Mouse (Mus musculus) heart, embryonic 11.5 days (tissue): Measurements from ENCODE around the gene Tbc1d10c. TPM values are rescaled to one million over a fixed set of nuclear protein-coding genes. Genes with fewer than 3 reads are reported as not detected.
A peak's percentile ranks its signal among the peaks of the same experiment; 100 is the strongest.

ENCODE experiments used
- ATAC-seq: fragments of 200-750 bp; cut with Nextera tagmentation; replicated peaks from 2 replicates; pipeline ENCODE4 v1.8.0; 2017; ENCODE audit warnings: moderate library complexity; ENCODE audit not compliant: insufficient number of reproducible peaks, low FRiP score, low TSS enrichment
- H3K27ac ChIP-seq: fragments of 300-500 bp; sonication (generic); 2 replicates; pipeline ENCODE4 v1.5.1; 2014; ENCODE audit warnings: mild to moderate bottlenecking, low read depth, low read length
- H3K27me3 ChIP-seq: fragments of 300-500 bp; sonication (generic); 2 replicates; pipeline ENCODE4 v1.6.1; 2014; ENCODE audit warnings: mild to moderate bottlenecking, low read length, mixed read lengths; ENCODE audit not compliant: control insufficient read depth, insufficient read depth
- H3K36me3 ChIP-seq: fragments of 300-500 bp; sonication (generic); 2 replicates; pipeline ENCODE4 v1.6.1; 2014; ENCODE audit warnings: mild to moderate bottlenecking, low read length, moderate library complexity, mixed read lengths; ENCODE audit not compliant: control insufficient read depth, insufficient read depth
- H3K4me1 ChIP-seq: fragments of 300-500 bp; sonication (generic); 2 replicates; pipeline ENCODE4 v1.6.1; 2014; ENCODE audit warnings: low read length; ENCODE audit not compliant: control insufficient read depth, insufficient read depth
- H3K4me2 ChIP-seq: fragments of 300-500 bp; sonication (generic); 2 replicates; pipeline ENCODE4 v1.6.1; 2014; ENCODE audit warnings: mild to moderate bottlenecking, moderate library complexity
- H3K4me3 ChIP-seq: fragments of 300-500 bp; sonication (generic); 2 replicates; pipeline ENCODE4 v1.5.1; 2014; ENCODE audit warnings: low read depth, low read length
- H3K9ac ChIP-seq: fragments of 300-500 bp; sonication (generic); 2 replicates; pipeline ENCODE4 v1.6.1; 2014; ENCODE audit warnings: mild to moderate bottlenecking, low read depth, low read length, moderate library complexity
- H3K9me3 ChIP-seq: fragments of 300-500 bp; sonication (generic); replicated peaks from 2 replicates; pipeline ENCODE4 v1.6.1; 2016; ENCODE audit warnings: low read length; ENCODE audit not compliant: control insufficient read depth
- WGBS: fragments of 180-500 bp; shearing (Covaris S2); extraction: QIAGEN DNeasy Blood & Tissue Kit; methylation state at CpG from one replicate; pipeline ENCODE4 v1.1.7; 2014; ENCODE audit not compliant: insufficient replicate concordance; 5-methylcytosine and 5-hydroxymethylcytosine counted together
- polyA plus RNA-seq: library from polyadenylated mRNA; unstranded; fragments of >200 nt; fragmentation: Nextera tagmentation; extraction: Ambion mirVana; gene quantifications from 2 replicates; pipeline ENCODE4 v1.2.1, GENCODE M21; 2014

Gene Tbc1d10c
- polyA plus RNA-seq, 1 experiment from 2014 or later, result 1.0 TPM

GRCm38 (mm10) chr19:4153232-4153654 is 37.8 kb downstream of the Tbc1d10c start, which contains the start of gene Ptprcap:
Gene Ptprcap, plus strand, starts transcription at chr19:4153604.
- Histone ChIP-seq H3K27ac (no peak within 1 kb of the TSS), H3K4me2 (no peak within 1 kb of the TSS), H3K27me3 (no peaks in the 10 kb centered on the region), H3K9ac (peak within 1 kb of the TSS; percentile 34; the same call in 1 of the 2 replicates), H3K9me3 (no peaks in the 10 kb centered on the region), H3K4me1 (peaks cover 7% of the 10 kb centered on the region), H3K4me3 (no peak within 1 kb of the TSS), H3K36me3 (peaks cover 22% of the 10 kb centered on the region)
- ATAC-seq, result no peak
- WGBS, result 57% methylated on average over 11 of the region's 11 CpGs

- no peaks in the 10 kb centered on the region for H3K27me3 ChIP-seq
- H3K36me3 ChIP-seq, result peaks cover 22% of the 10 kb centered on the region
- no peak for ATAC-seq
- H3K9ac ChIP-seq, result peak overlapping the region; percentile 34; the same call in 1 of the 2 replicates
- H3K4me1 ChIP-seq, result peaks cover 7% of the 10 kb centered on the region
- no peaks in the 10 kb centered on the region for H3K9me3 ChIP-seq
- no peak overlapping the region for H3K4me2 ChIP-seq
- 85% methylated on average over 8 of the region's 8 CpGs for WGBS
- no peak overlapping the region for H3K27ac ChIP-seq
- no peak overlapping the region for H3K4me3 ChIP-seq
Observed at GRCm38 (mm10) chr19:4152445-4153231, 38.4 kb downstream of the Tbc1d10c start.

GRCm38 (mm10) chr19:4151898-4152297 is 39.2 kb downstream of the Tbc1d10c start:
- peaks cover 7% of the 10 kb centered on the region for H3K4me1 ChIP-seq
- peaks cover 17% of the 10 kb centered on the region; the same call in 1 of the 2 replicates for H3K36me3 ChIP-seq

GRCm38 (mm10) chr19:4151488-4151860 is 39.6 kb downstream of the Tbc1d10c start:
- WGBS, result 70% methylated on average over 5 of the region's 5 CpGs
- no peak overlapping the region for H3K27ac ChIP-seq
- no peak overlapping the region for H3K9ac ChIP-seq
- no peaks in the 10 kb centered on the region for H3K27me3 ChIP-seq
- no peaks in the 10 kb centered on the region for H3K9me3 ChIP-seq
- H3K4me1 ChIP-seq, result peaks cover 7% of the 10 kb centered on the region
- no peak for ATAC-seq
- H3K36me3 ChIP-seq, result peaks cover 17% of the 10 kb centered on the region; the same call in 1 of the 2 replicates
- no peak overlapping the region for H3K4me2 ChIP-seq
- H3K4me3 ChIP-seq, result no peak overlapping the region

More at GRCm38 (mm10) chr19:4151898-4152297, 39.2 kb downstream of the Tbc1d10c start:
- H3K4me2 ChIP-seq, result no peak overlapping the region
- WGBS, result 85% methylated on average over 5 of the region's 5 CpGs
- no peak overlapping the region for H3K27ac ChIP-seq
- H3K4me3 ChIP-seq, result no peak overlapping the region
- no peak overlapping the region for H3K9ac ChIP-seq
- no peaks in the 10 kb centered on the region for H3K27me3 ChIP-seq
- H3K9me3 ChIP-seq, result no peaks in the 10 kb centered on the region
- no peak for ATAC-seq

GRCm38 (mm10) chr19:4150567-4151487 is 40.3 kb downstream of the Tbc1d10c start:
- H3K27ac ChIP-seq, result no peak overlapping the region
- no peak overlapping the region for H3K4me2 ChIP-seq
- ATAC-seq, result no peak
- peaks cover 16% of the 10 kb centered on the region; the same call in 1 of the 2 replicates for H3K36me3 ChIP-seq
- H3K9me3 ChIP-seq, result no peaks in the 10 kb centered on the region; the same call in 1 of the 2 replicates
- peaks cover 7% of the 10 kb centered on the region for H3K4me1 ChIP-seq
- WGBS, result 89% methylated on average over 22 of the region's 22 CpGs
- H3K9ac ChIP-seq, result no peak overlapping the region
- H3K4me3 ChIP-seq, result no peak overlapping the region
- H3K27me3 ChIP-seq, result no peaks in the 10 kb centered on the region

GRCm38 (mm10) chr19:4149764-4150461 is 41.2 kb downstream of the Tbc1d10c start:
- H3K4me2 ChIP-seq, result no peak overlapping the region
- ATAC-seq, result no peak
- H3K4me3 ChIP-seq, result no peak overlapping the region; the same call in 1 of the 2 replicates
- H3K9ac ChIP-seq, result no peak overlapping the region
- 91% methylated on average over 17 of the region's 17 CpGs for WGBS
- H3K36me3 ChIP-seq, result peaks cover 15% of the 10 kb centered on the region; the same call in 1 of the 2 replicates
- H3K27me3 ChIP-seq, result no peaks in the 10 kb centered on the region
- H3K4me1 ChIP-seq, result peaks cover 7% of the 10 kb centered on the region
- no peak overlapping the region for H3K27ac ChIP-seq
- H3K9me3 ChIP-seq, result no peaks in the 10 kb centered on the region; the same call in 1 of the 2 replicates

GRCm38 (mm10) chr19:4149283-4149682 is 41.8 kb downstream of the Tbc1d10c start:
- peak overlapping the region; percentile 94 for H3K9ac ChIP-seq
- peaks cover 7% of the 10 kb centered on the region for H3K4me1 ChIP-seq
- peak overlapping the region; percentile 97 for H3K4me3 ChIP-seq
- no peak overlapping the region for H3K27ac ChIP-seq
- WGBS, result 82% methylated on average over 11 of the region's 11 CpGs
- H3K27me3 ChIP-seq, result no peaks in the 10 kb centered on the region
- peaks cover 15% of the 10 kb centered on the region; the same call in 1 of the 2 replicates for H3K36me3 ChIP-seq
- H3K9me3 ChIP-seq, result no peaks in the 10 kb centered on the region; the same call in 1 of the 2 replicates
- ATAC-seq, result no peak
- peak overlapping the region; percentile 91 for H3K4me2 ChIP-seq

GRCm38 (mm10) chr19:4148819-4149218 is 42.3 kb downstream of the Tbc1d10c start:
- WGBS, result 3% methylated on average over 8 of the region's 8 CpGs
- Histone ChIP-seq H3K36me3 (peaks cover 15% of the 10 kb centered on the region; the same call in 1 of the 2 replicates), H3K27me3 (no peaks in the 10 kb centered on the region), H3K27ac (peak overlapping the region; percentile 70), H3K4me3 (peak overlapping the region; percentile 97), H3K9ac (peak overlapping the region; percentile 94), H3K4me2 (peak overlapping the region; percentile 91), H3K9me3 (no peaks in the 10 kb centered on the region; the same call in 1 of the 2 replicates), H3K4me1 (peaks cover 7% of the 10 kb centered on the region)
- ATAC-seq, result no peak
